Mouse (Mus musculus): Measurements from ENCODE around the gene Tmem14a.

GRCm38 (mm10) chr1:21227756-21228395 is 9.5 kb downstream of the Tmem14a start:
- no peak for TF ChIP-seq CTCF (IDR thresholded peaks at IDR 0.05; ENCODE audit: low read depth)
- no peak for TF ChIP-seq EP300 (IDR thresholded peaks at IDR 0.05; ENCODE audit: low read depth)
